In genomic region chr13:56115386-56115785, GRCm38 (mm10) we compare ENCODE assay signal across 9 mouse cellular contexts. TPM values are rescaled to one million over a fixed set of nuclear protein-coding genes. Genes with fewer than 3 reads are reported as not detected.
DNase-seq lines count a peak whose midpoint lies in the region; ATAC-seq lines count a peak whose summit lies in the region.
"Had no signal": no experiment of that assay in that cellular context is flagged by ENCODE, and none has a peak within 500 bp of the region (broad histone marks: within the 10 kb centered on the region; RNA-seq: fewer than 3 reads in every experiment).

No protein-coding gene starts in this region.

- peak; percentile 42 for DNase-seq in gastrocnemius, adult 18-20 months (ENCODE audit: low spot score)
- DNase-seq in gastrocnemius, postnatal 14 days = no peak
- DNase-seq in embryonic facial prominence, embryonic 14.5 days (ENCODE audit: low spot score) = peak; percentile 83
- DNase-seq in lung, postnatal 10 days = peak; percentile 71
- DNase-seq in cerebellum, postnatal 10 days = no peak
- DNase-seq in spleen, postnatal 10 days (ENCODE audit: low spot score in 2 of 2) = no peak
- no peak for DNase-seq in right cerebral cortex, postnatal 14 days
- DNase-seq: right cerebral cortex, postnatal 25 days had no signal

- peak overlapping the region; percentile 39; the same call in 1 of the 2 replicates for H3K9ac ChIP-seq in embryonic facial prominence, embryonic 14.5 days (ENCODE audit: low read depth, low read length)
- peak overlapping the region; percentile 44 for H3K9ac ChIP-seq in intestine, embryonic 16.5 days (ENCODE audit: low read depth, low read length)

- WGBS in embryonic facial prominence, embryonic 14.5 days = 43% methylated on average over 9 of the region's 9 CpGs
- 47% methylated on average over 9 of the region's 9 CpGs for WGBS in intestine, embryonic 16.5 days

- no peaks in the 10 kb centered on the region for H3K9me3 ChIP-seq in embryonic facial prominence, embryonic 14.5 days (ENCODE audit: control insufficient read depth, low read length)
- no peaks in the 10 kb centered on the region for H3K9me3 ChIP-seq in intestine, embryonic 16.5 days (ENCODE audit: control insufficient read depth, low read length)

- H3K27ac ChIP-seq in embryonic facial prominence, embryonic 14.5 days (replicated peaks; ENCODE audit: low read depth, low read length) = peak overlapping the region; percentile 46; the same call in 1 of the 2 replicates
- peak overlapping the region; percentile 60; the same call in 1 of the 2 replicates for H3K27ac ChIP-seq in intestine, embryonic 16.5 days (ENCODE audit: low read length)

- H3K4me1 ChIP-seq in embryonic facial prominence, embryonic 14.5 days (ENCODE audit: control insufficient read depth, insufficient read depth, low read length) = peaks cover 59% of the 10 kb centered on the region
- H3K4me1 ChIP-seq in intestine, embryonic 16.5 days (ENCODE audit: control insufficient read depth, insufficient read depth, low read length) = peaks cover 62% of the 10 kb centered on the region

- intact Hi-C loops in gastrocnemius, postnatal 14 days (cut with DNase I; ENCODE audit: low total_unique reads) = no loop called here

- no peak overlapping the region for H3K4me2 ChIP-seq in embryonic facial prominence, embryonic 14.5 days (ENCODE audit: low read depth, low read length)
- no peak overlapping the region for H3K4me2 ChIP-seq in intestine, embryonic 16.5 days (ENCODE audit: low read depth, low read length)

- H3K36me3 ChIP-seq in embryonic facial prominence, embryonic 14.5 days (ENCODE audit: control insufficient read depth, insufficient read depth, low read length) = peaks cover 40% of the 10 kb centered on the region
- H3K36me3 ChIP-seq in intestine, embryonic 16.5 days (ENCODE audit: control insufficient read depth, insufficient read depth, low read length) = no peaks in the 10 kb centered on the region

- no peaks in the 10 kb centered on the region for H3K27me3 ChIP-seq in embryonic facial prominence, embryonic 14.5 days (replicated peaks; ENCODE audit: control insufficient read depth, insufficient read depth, low read length)
- no peaks in the 10 kb centered on the region for H3K27me3 ChIP-seq in intestine, embryonic 16.5 days (replicated peaks; ENCODE audit: control insufficient read depth, insufficient read depth, low read length)

- H3K4me3 ChIP-seq in embryonic facial prominence, embryonic 14.5 days (ENCODE audit: low read depth, low read length) = no peak overlapping the region
- H3K4me3 ChIP-seq in intestine, embryonic 16.5 days (ENCODE audit: low read length) = no peak overlapping the region

- ATAC-seq in embryonic facial prominence, embryonic 14.5 days (ENCODE audit: low read depth) = peak; percentile 20; the same call in 1 of the 2 replicates
- peak; percentile 25; the same call in 1 of the 2 replicates for ATAC-seq in intestine, embryonic 16.5 days

RNA-seq across cellular contexts. Expression of gene H2afy, which starts 20.8 kb away (rescaled TPM):
- 10 to 100 TPM; 59.7 to 70.6 TPM for total RNA-seq in gastrocnemius, adult 18-20 months (2021)
- total RNA-seq in gastrocnemius, postnatal 14 days (2021) = 10 to 100 TPM; 60.8 to 61.3 TPM
- polyA plus RNA-seq in embryonic facial prominence, embryonic 14.5 days (2014; fragmentation: Nextera tagmentation; extraction: Ambion mirVana) = 246 and 265 TPM in 2 replicates
- 235 and 246 TPM in 2 replicates for polyA plus RNA-seq in intestine, embryonic 16.5 days (2015; fragmentation: Nextera tagmentation; extraction: Ambion mirVana)

Comparison
In these comparisons a context has a peak if more than half of its experiments do, and no peak if none do; other contexts are left out.
1. DNase-seq: peak in gastrocnemius, adult 18-20 months (single experiment), embryonic facial prominence, embryonic 14.5 days (single experiment) and lung, postnatal 10 days (single experiment); none in gastrocnemius, postnatal 14 days (single experiment), cerebellum, postnatal 10 days (0 of 2), spleen, postnatal 10 days (0 of 2) and right cerebral cortex, postnatal 14 days (single experiment).